Mouse (Mus musculus): ENCODE data around the gene Olfr1014.

GRCm38 (mm10) chr2:85792331-85792730 lies 19.8 kb downstream of the Olfr1014 start:
- TF ChIP-seq POLR2A (IDR thresholded peaks at IDR 0.05; ENCODE audit: insufficient read length, low read depth), result no peak
- no peak for TF ChIP-seq MAX (IDR thresholded peaks at IDR 0.05; ENCODE audit: low read depth)
- TF ChIP-seq USF1 (IDR thresholded peaks at IDR 0.05; ENCODE audit: low read depth), result no peak
- TF ChIP-seq TCF3 (IDR thresholded peaks at IDR 0.05; ENCODE audit: insufficient read length, low read depth), result no peak
- no peak for TF ChIP-seq E2F4 (IDR thresholded peaks at IDR 0.05; ENCODE audit: insufficient read depth)

Data from myocyte (in vitro differentiated cells).